Mouse (Mus musculus) CH12.LX (cell line): ENCODE results near the gene Rab20.

Source experiments
- CHD2 ChIP-seq: IDR thresholded peaks from 2 replicates; pipeline ENCODE4 v1.6.1; 2011; ENCODE audit warnings: low read length, improper control_type of control experiment
- CTCF ChIP-seq, 2 experiments: IDR thresholded peaks in 1 of 2; conservative IDR thresholded peaks in 1 of 2; 2 replicates each; pipeline ENCODE4 v1.5.1; 2011 to 2012; ENCODE audit warnings: low read depth in 2 of 2, low read length in 2 of 2, improper control_type of control experiment in 1 of 2, inconsistent platforms in 1 of 2, mild to moderate bottlenecking in 1 of 2, moderate library complexity in 1 of 2
- EP300 ChIP-seq: IDR thresholded peaks from 2 replicates; pipeline ENCODE4 v1.6.1; 2011; ENCODE audit warnings: low read length, improper control_type of control experiment
- KAT2A ChIP-seq: IDR thresholded peaks from 2 replicates; pipeline ENCODE4 v1.6.1; 2012; ENCODE audit warnings: low read length, improper control_type of control experiment, inconsistent platforms; ENCODE audit not compliant: insufficient replicate concordance
- MAFK ChIP-seq: IDR thresholded peaks from 2 replicates; pipeline ENCODE4 v1.6.1; 2011; ENCODE audit warnings: low read length, improper control_type of control experiment; ENCODE audit not compliant: insufficient replicate concordance
- MEF2A ChIP-seq: IDR thresholded peaks from 2 replicates; pipeline ENCODE4 v1.6.1; 2014; ENCODE audit warnings: low read depth, mild to moderate bottlenecking, inconsistent platforms, low read length, improper control_type of control experiment, borderline replicate concordance
- NELFE ChIP-seq: IDR thresholded peaks from 2 replicates; pipeline ENCODE4 v1.6.1; 2011; ENCODE audit warnings: low read depth, low read length, improper control_type of control experiment
- POLR2A ChIP-seq: IDR thresholded peaks from 2 replicates; pipeline ENCODE4 v1.6.1; 2011; ENCODE audit warnings: low read depth, mild to moderate bottlenecking, improper control_type of control experiment, low read length
- RCOR1 ChIP-seq: conservative IDR thresholded peaks from 2 replicates; pipeline ENCODE4 v1.6.1; 2012; ENCODE audit warnings: low read depth, mild to moderate bottlenecking, inconsistent platforms, low read length, improper control_type of control experiment
- SIN3A ChIP-seq: IDR thresholded peaks from 2 replicates; pipeline ENCODE4 v1.6.1; 2012; ENCODE audit warnings: low read length, improper control_type of control experiment, inconsistent platforms
- ZC3H11A ChIP-seq: IDR thresholded peaks from 2 replicates; pipeline ENCODE4 v1.6.1; 2012; ENCODE audit warnings: low read depth, mild to moderate bottlenecking, inconsistent platforms, low read length, improper control_type of control experiment

DNA sequence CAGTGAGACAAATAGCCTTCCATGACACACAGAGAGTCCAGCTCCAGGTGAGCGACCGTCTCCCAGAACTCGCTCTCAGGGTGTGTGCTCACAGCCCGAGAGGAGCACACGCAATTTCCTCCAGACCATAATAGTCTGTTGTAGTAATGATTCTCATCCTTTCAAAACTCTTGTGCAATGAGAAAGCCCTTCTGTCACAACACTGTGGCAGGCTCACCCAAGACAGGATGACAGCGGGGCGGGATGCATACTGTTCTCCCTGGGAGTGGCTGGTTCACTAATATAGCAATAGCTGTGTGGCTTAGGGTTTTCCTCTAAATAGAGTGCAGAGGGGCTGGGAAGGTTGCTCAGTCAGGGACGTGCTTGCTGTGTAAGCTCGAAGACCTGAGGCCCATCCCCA, 74.7 kb downstream of the Rab20 start:
- TF ChIP-seq MEF2A: no peak
- no peak for TF ChIP-seq MAFK
- no peak for TF ChIP-seq EP300
- no peak for TF ChIP-seq CHD2
- TF ChIP-seq KAT2A: no peak
- no peak for TF ChIP-seq SIN3A
- TF ChIP-seq POLR2A: no peak
- TF ChIP-seq RCOR1: no peak
- TF ChIP-seq ZC3H11A: no peak
- no peak for TF ChIP-seq NELFE
- no peak for TF ChIP-seq CTCF (conservative IDR thresholded peaks at IDR 0.05 in 1 of 2, IDR thresholded peaks at IDR 0.05 in 1 of 2; ENCODE audit: low read depth in 2 of 2, low read length in 2 of 2)
